Mouse (Mus musculus) myocyte (in vitro differentiated cells): ENCODE results near the gene Wdr61. TPM values are rescaled to one million over a fixed set of nuclear protein-coding genes. Genes with fewer than 3 reads are reported as not detected.

Experiments used
- H3K27me3 ChIP-seq: one replicate; pipeline ENCODE4 v1.6.1; 2011; ENCODE audit not compliant: control insufficient read depth, insufficient read depth, insufficient read length
- H3K36me3 ChIP-seq: one replicate; pipeline ENCODE4 v1.6.1; 2011; ENCODE audit not compliant: control insufficient read depth, insufficient read depth
- H3K4me2 ChIP-seq: one replicate; pipeline ENCODE4 v1.6.1; 2011; ENCODE audit warnings: low read depth, control low read depth
- H3K4me3 ChIP-seq: one replicate; pipeline ENCODE4 v1.5.1; 2011; ENCODE audit warnings: mild to moderate bottlenecking, control low read depth, moderate library complexity
- H3K79me2 ChIP-seq: one replicate; pipeline ENCODE4 v1.6.1; 2011; ENCODE audit not compliant: control insufficient read depth, insufficient read depth
- H3ac ChIP-seq: one replicate; pipeline ENCODE4 v1.6.1; 2011; ENCODE audit not compliant: control insufficient read depth, insufficient read length
- CEBPB ChIP-seq: IDR thresholded peaks from 2 replicates; pipeline ENCODE4 v1.6.1; 2011; ENCODE audit warnings: mild to moderate bottlenecking, moderate library complexity; ENCODE audit not compliant: poor library complexity, insufficient read depth, severe bottlenecking
- E2F4 ChIP-seq: IDR thresholded peaks from one replicate; pipeline ENCODE4 v1.6.1; 2011; ENCODE audit warnings: mild to moderate bottlenecking, control low read depth, moderate library complexity; ENCODE audit not compliant: insufficient read depth
- MAX ChIP-seq: IDR thresholded peaks from one replicate; pipeline ENCODE4 v1.6.1; 2011; ENCODE audit warnings: low read depth, mild to moderate bottlenecking, control low read depth
- MYOD1 ChIP-seq, 3 experiments: IDR thresholded peaks; one replicate each; pipeline ENCODE4 v1.6.1; 2011; ENCODE audit warnings: control low read depth in 2 of 3, low read depth in 2 of 3, mild to moderate bottlenecking in 2 of 3, moderate library complexity in 1 of 3; ENCODE audit not compliant: insufficient read length in 2 of 3, control insufficient read depth in 1 of 3
- MYOG ChIP-seq, 3 experiments: IDR thresholded peaks; one replicate each; pipeline ENCODE4 v1.6.1; 2011; ENCODE audit warnings: control low read depth in 2 of 3, low read depth in 2 of 3, mild to moderate bottlenecking in 2 of 3; ENCODE audit not compliant: insufficient read length in 2 of 3, control insufficient read depth in 1 of 3, insufficient read depth in 1 of 3
- POLR2A ChIP-seq: IDR thresholded peaks from one replicate; pipeline ENCODE4 v1.6.1; 2011; ENCODE audit warnings: low read depth, mild to moderate bottlenecking, control low read depth, moderate library complexity; ENCODE audit not compliant: insufficient read length
- POLR2AphosphoS2 ChIP-seq: IDR thresholded peaks from one replicate; pipeline ENCODE4 v1.6.1; 2011; ENCODE audit warnings: low read depth, control low read depth; ENCODE audit not compliant: insufficient read length
- REST ChIP-seq: IDR thresholded peaks from one replicate; pipeline ENCODE4 v1.6.1; 2011; ENCODE audit warnings: mild to moderate bottlenecking, control low read depth, moderate library complexity; ENCODE audit not compliant: insufficient read depth, insufficient read length
- SRF ChIP-seq: IDR thresholded peaks from one replicate; pipeline ENCODE4 v1.6.1; 2011; ENCODE audit warnings: low read depth; ENCODE audit not compliant: control insufficient read depth, insufficient read length
- TCF12 ChIP-seq: IDR thresholded peaks from one replicate; pipeline ENCODE4 v1.6.1; 2011; ENCODE audit warnings: mild to moderate bottlenecking, control low read depth; ENCODE audit not compliant: poor library complexity, insufficient read depth, severe bottlenecking
- TCF3 ChIP-seq: IDR thresholded peaks from one replicate; pipeline ENCODE4 v1.6.1; 2011; ENCODE audit warnings: low read depth, control low read depth; ENCODE audit not compliant: insufficient read length
- USF1 ChIP-seq: IDR thresholded peaks from one replicate; pipeline ENCODE4 v1.6.1; 2011; ENCODE audit warnings: low read depth, mild to moderate bottlenecking, control low read depth, moderate library complexity
- polyA plus RNA-seq: library from polyadenylated mRNA; unstranded; fragments of >200 nt; fragmentation: generic; extraction: Trizol; gene quantifications from one replicate; pipeline ENCODE4 v1.2.1, GENCODE M21; 2012; ENCODE audit warnings: missing spikeins

The Wdr61 gene
- polyA plus RNA-seq, 1 experiment: 41.7 TPM

DNA sequence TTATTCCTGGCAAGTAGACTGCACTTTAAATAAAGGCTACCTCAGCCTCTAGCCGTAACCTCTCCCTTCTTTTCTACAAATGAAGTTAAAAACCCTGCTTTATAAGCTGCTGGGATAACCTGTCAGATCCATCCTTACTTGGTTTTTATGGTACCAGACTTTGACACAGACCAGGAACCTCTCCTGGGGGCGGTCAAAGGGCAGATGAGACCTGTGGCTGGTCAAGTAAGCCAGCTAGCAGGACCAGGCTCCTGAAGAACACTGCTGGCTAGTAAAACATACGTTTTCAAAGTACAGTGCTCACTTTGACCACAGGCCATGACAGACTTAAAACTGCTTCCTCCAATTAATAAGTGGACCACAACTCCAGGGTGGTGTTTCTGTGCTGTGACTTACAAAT, 18.5 kb downstream of the Wdr61 start:
- Histone ChIP-seq H3K27me3 (no peaks in the 10 kb centered on the region), H3K79me2 (no peaks in the 10 kb centered on the region), H3ac (no peak overlapping the region), H3K36me3 (peaks cover 35% of the 10 kb centered on the region), H3K4me3 (no peak overlapping the region), H3K4me2 (no peak overlapping the region)
- TF ChIP-seq TCF12 (no peak), TCF3 (no peak), MYOD1 (IDR thresholded peaks at IDR 0.05; ENCODE audit: control insufficient read depth in 1 of 3, insufficient read length in 2 of 3, low read depth in 2 of 3) (no peak), E2F4 (no peak), SRF (no peak), POLR2A (no peak), POLR2AphosphoS2 (no peak), USF1 (no peak), MAX (no peak), CEBPB (no peak), REST (no peak), MYOG (IDR thresholded peaks at IDR 0.05; ENCODE audit: control insufficient read depth in 1 of 3, insufficient read depth in 1 of 3, insufficient read length in 2 of 3, low read depth in 2 of 3) (no peak)

GRCm38 (mm10) chr9:54708085-54708484, 26.2 kb downstream of the Wdr61 start:
- no peak overlapping the region for H3ac ChIP-seq
- H3K27me3 ChIP-seq: no peaks in the 10 kb centered on the region
- H3K79me2 ChIP-seq: no peaks in the 10 kb centered on the region
- TF ChIP-seq USF1: no peak
- no peak for TF ChIP-seq SRF
- no peak for TF ChIP-seq TCF12
- no peak for TF ChIP-seq MYOG (IDR thresholded peaks at IDR 0.05; ENCODE audit: control insufficient read depth in 1 of 3, insufficient read depth in 1 of 3, insufficient read length in 2 of 3, low read depth in 2 of 3)
- TF ChIP-seq MAX: no peak
- no peak for TF ChIP-seq POLR2A
- no peak for TF ChIP-seq POLR2AphosphoS2
- TF ChIP-seq REST: no peak
- TF ChIP-seq MYOD1 (IDR thresholded peaks at IDR 0.05; ENCODE audit: control insufficient read depth in 1 of 3, insufficient read length in 2 of 3, low read depth in 2 of 3): no peak
- TF ChIP-seq TCF3: no peak
- no peak overlapping the region for H3K4me3 ChIP-seq
- H3K4me2 ChIP-seq: no peak overlapping the region
- H3K36me3 ChIP-seq: peaks cover 8% of the 10 kb centered on the region

GRCm38 (mm10) chr9:54707288-54707999, 26.9 kb downstream of the Wdr61 start:
- no peaks in the 10 kb centered on the region for H3K27me3 ChIP-seq
- no peaks in the 10 kb centered on the region for H3K79me2 ChIP-seq
- H3K4me2 ChIP-seq: no peak overlapping the region
- TF ChIP-seq CEBPB: no peak
- no peak for TF ChIP-seq TCF12
- TF ChIP-seq MYOG (IDR thresholded peaks at IDR 0.05; ENCODE audit: control insufficient read depth in 1 of 3, insufficient read depth in 1 of 3, insufficient read length in 2 of 3, low read depth in 2 of 3): no peak
- TF ChIP-seq MYOD1 (IDR thresholded peaks at IDR 0.05; ENCODE audit: control insufficient read depth in 1 of 3, insufficient read length in 2 of 3, low read depth in 2 of 3): no peak
- H3K36me3 ChIP-seq: peaks cover 8% of the 10 kb centered on the region
- no peak overlapping the region for H3K4me3 ChIP-seq
- H3ac ChIP-seq: no peak overlapping the region

- TF ChIP-seq CEBPB (no peak), MYOD1 (IDR thresholded peaks at IDR 0.05; ENCODE audit: control insufficient read depth in 1 of 3, insufficient read length in 2 of 3, low read depth in 2 of 3) (no peak), MAX (no peak), TCF3 (no peak), TCF12 (no peak), POLR2A (no peak), USF1 (no peak), SRF (no peak), REST (no peak), E2F4 (no peak), POLR2AphosphoS2 (no peak), MYOG (IDR thresholded peaks at IDR 0.05; ENCODE audit: control insufficient read depth in 1 of 3, insufficient read depth in 1 of 3, insufficient read length in 2 of 3, low read depth in 2 of 3) (no peak)
- Histone ChIP-seq H3K4me3 (no peak overlapping the region), H3K36me3 (peaks cover 8% of the 10 kb centered on the region), H3K79me2 (no peaks in the 10 kb centered on the region), H3K4me2 (no peak overlapping the region), H3ac (no peak overlapping the region), H3K27me3 (no peaks in the 10 kb centered on the region)
Measured at GRCm38 (mm10) chr9:54705561-54705960, 28.8 kb downstream of the Wdr61 start.

GRCm38 (mm10) chr9:54704361-54704760, 30.0 kb downstream of the Wdr61 start:
- Histone ChIP-seq H3K4me2 (no peak overlapping the region), H3K36me3 (peaks cover 8% of the 10 kb centered on the region), H3K79me2 (no peaks in the 10 kb centered on the region), H3K4me3 (no peak overlapping the region), H3ac (no peak overlapping the region), H3K27me3 (no peaks in the 10 kb centered on the region)
- TF ChIP-seq MAX (no peak), MYOD1 (IDR thresholded peaks at IDR 0.05; ENCODE audit: control insufficient read depth in 1 of 3, insufficient read length in 2 of 3, low read depth in 2 of 3) (no peak), E2F4 (no peak), CEBPB (no peak), TCF12 (no peak)
